8 mouse cellular contexts compared by ENCODE assay signal in genomic region chr2:71813022-71813358, GRCm38 (mm10).
DNase-seq lines count a peak whose midpoint lies in the region; ATAC-seq lines count a peak whose summit lies in the region.

No protein-coding gene starts in this region.

- H3K9me3 ChIP-seq in hindbrain, embryonic 12.5 days (replicated peaks), result no peaks in the 10 kb centered on the region
- no peaks in the 10 kb centered on the region for H3K9me3 ChIP-seq in hindbrain, embryonic 11.5 days (ENCODE audit: control insufficient read depth, low read length)
- H3K9me3 ChIP-seq in midbrain, embryonic 13.5 days, result no peaks in the 10 kb centered on the region
- no peaks in the 10 kb centered on the region for H3K9me3 ChIP-seq in midbrain, embryonic 15.5 days
- no peaks in the 10 kb centered on the region for H3K9me3 ChIP-seq in intestine, embryonic 15.5 days
- H3K9me3 ChIP-seq in stomach, embryonic 15.5 days, result no peaks in the 10 kb centered on the region

- no peaks in the 10 kb centered on the region for H3K36me3 ChIP-seq in hindbrain, embryonic 12.5 days
- no peaks in the 10 kb centered on the region for H3K36me3 ChIP-seq in hindbrain, embryonic 11.5 days (ENCODE audit: control insufficient read depth, insufficient read depth, low read length)
- H3K36me3 ChIP-seq in midbrain, embryonic 13.5 days, result no peaks in the 10 kb centered on the region
- H3K36me3 ChIP-seq in midbrain, embryonic 15.5 days (replicated peaks), result no peaks in the 10 kb centered on the region
- no peaks in the 10 kb centered on the region for H3K36me3 ChIP-seq in intestine, embryonic 15.5 days
- no peaks in the 10 kb centered on the region for H3K36me3 ChIP-seq in stomach, embryonic 15.5 days

- H3K27ac ChIP-seq in hindbrain, embryonic 12.5 days, result no peak overlapping the region
- no peak overlapping the region for H3K27ac ChIP-seq in hindbrain, embryonic 11.5 days (ENCODE audit: low read depth, low read length)
- H3K27ac ChIP-seq in midbrain, embryonic 13.5 days, result no peak overlapping the region
- H3K27ac ChIP-seq in midbrain, embryonic 15.5 days, result no peak overlapping the region
- peak overlapping the region; percentile 36; the same call in 1 of the 2 replicates for H3K27ac ChIP-seq in intestine, embryonic 15.5 days
- H3K27ac ChIP-seq in stomach, embryonic 15.5 days, result peak overlapping the region; percentile 41; the same call in 1 of the 2 replicates

- H3K27me3 ChIP-seq in hindbrain, embryonic 12.5 days, result peaks cover 3% of the 10 kb centered on the region; the same call in 1 of the 2 replicates
- no peaks in the 10 kb centered on the region for H3K27me3 ChIP-seq in hindbrain, embryonic 11.5 days (ENCODE audit: control insufficient read depth, insufficient read depth, low read length)
- H3K27me3 ChIP-seq in midbrain, embryonic 13.5 days, result peaks cover 3% of the 10 kb centered on the region; the same call in 1 of the 2 replicates
- no peaks in the 10 kb centered on the region; the same call in 1 of the 2 replicates for H3K27me3 ChIP-seq in midbrain, embryonic 15.5 days (replicated peaks)
- no peaks in the 10 kb centered on the region for H3K27me3 ChIP-seq in intestine, embryonic 15.5 days (replicated peaks)
- no peaks in the 10 kb centered on the region for H3K27me3 ChIP-seq in stomach, embryonic 15.5 days (replicated peaks)

- intact Hi-C loops in gastrocnemius, postnatal 36 days (cut with DNase I), result loop anchor here (5.0 kb wide), 1 partner anchor 231 kb away; no protein-coding TSS in a partner anchor

- no peak overlapping the region for H3K4me3 ChIP-seq in hindbrain, embryonic 12.5 days
- H3K4me3 ChIP-seq in hindbrain, embryonic 11.5 days (ENCODE audit: low read depth, low read length), result no peak overlapping the region
- no peak overlapping the region for H3K4me3 ChIP-seq in midbrain, embryonic 13.5 days (replicated peaks)
- H3K4me3 ChIP-seq in midbrain, embryonic 15.5 days, result no peak overlapping the region
- H3K4me3 ChIP-seq in intestine, embryonic 15.5 days (replicated peaks), result no peak overlapping the region
- H3K4me3 ChIP-seq in stomach, embryonic 15.5 days (replicated peaks), result no peak overlapping the region

- 0 out of 2 replicates have a peak, but pooled peaks have one; percentile 29 for ATAC-seq in hindbrain, embryonic 12.5 days (ENCODE audit: low FRiP score)
- ATAC-seq in hindbrain, embryonic 11.5 days (ENCODE audit: low FRiP score), result no peak
- peak; percentile 66 for ATAC-seq in midbrain, embryonic 13.5 days
- no peak; the same call in 1 of the 2 replicates for ATAC-seq in midbrain, embryonic 15.5 days (replicated peaks)
- no peak for ATAC-seq in intestine, embryonic 15.5 days
- ATAC-seq in stomach, embryonic 15.5 days (ENCODE audit: insufficient read depth, low FRiP score, low read depth), result no peak

- no peak overlapping the region for H3K4me2 ChIP-seq in hindbrain, embryonic 12.5 days (replicated peaks)
- H3K4me2 ChIP-seq in hindbrain, embryonic 11.5 days (replicated peaks; ENCODE audit: low read depth, low read length), result no peak overlapping the region
- H3K4me2 ChIP-seq in midbrain, embryonic 13.5 days (replicated peaks), result no peak overlapping the region
- H3K4me2 ChIP-seq in midbrain, embryonic 15.5 days, result no peak overlapping the region
- no peak overlapping the region for H3K4me2 ChIP-seq in intestine, embryonic 15.5 days (replicated peaks)
- no peak overlapping the region; the same call in 1 of the 2 replicates for H3K4me2 ChIP-seq in stomach, embryonic 15.5 days

- peaks cover 21% of the 10 kb centered on the region for H3K4me1 ChIP-seq in hindbrain, embryonic 12.5 days
- H3K4me1 ChIP-seq in hindbrain, embryonic 11.5 days (replicated peaks; ENCODE audit: control insufficient read depth, insufficient read depth, low read length), result no peaks in the 10 kb centered on the region
- H3K4me1 ChIP-seq in midbrain, embryonic 13.5 days (replicated peaks), result peaks cover 20% of the 10 kb centered on the region
- H3K4me1 ChIP-seq in midbrain, embryonic 15.5 days, result peaks cover 17% of the 10 kb centered on the region
- peaks cover 20% of the 10 kb centered on the region for H3K4me1 ChIP-seq in intestine, embryonic 15.5 days (replicated peaks)
- H3K4me1 ChIP-seq in stomach, embryonic 15.5 days, result peaks cover 38% of the 10 kb centered on the region

- DNase-seq in hindbrain, embryonic 11.5 days (ENCODE audit: low spot score), result no peak
- no peak for DNase-seq in gastrocnemius, postnatal 36 days
- no peak for DNase-seq in urinary bladder, adult 2 months (ENCODE audit: low spot score)

- 67% methylated on average over 4 of the region's 9 CpGs for WGBS in hindbrain, embryonic 12.5 days
- 95% methylated on average over 6 of the region's 9 CpGs for WGBS in hindbrain, embryonic 11.5 days
- 79% methylated on average over 4 of the region's 9 CpGs for WGBS in midbrain, embryonic 13.5 days
- WGBS in midbrain, embryonic 15.5 days, result 78% methylated on average over 6 of the region's 9 CpGs
- WGBS in intestine, embryonic 15.5 days, result 69% methylated on average over 8 of the region's 9 CpGs
- WGBS in stomach, embryonic 15.5 days, result 70% methylated on average over 7 of the region's 9 CpGs

- no peak overlapping the region for H3K9ac ChIP-seq in hindbrain, embryonic 12.5 days
- H3K9ac ChIP-seq in hindbrain, embryonic 11.5 days (ENCODE audit: low read depth, low read length), result no peak overlapping the region
- no peak overlapping the region for H3K9ac ChIP-seq in midbrain, embryonic 13.5 days (replicated peaks)
- H3K9ac ChIP-seq in midbrain, embryonic 15.5 days, result no peak overlapping the region
- H3K9ac ChIP-seq in intestine, embryonic 15.5 days, result no peak overlapping the region
- H3K9ac ChIP-seq in stomach, embryonic 15.5 days, result no peak overlapping the region

Comparison
In these comparisons a context has a peak if more than half of its experiments do, and no peak if none do; other contexts are left out.
1. ATAC-seq: peak in hindbrain, embryonic 12.5 days (single experiment) and midbrain, embryonic 13.5 days (single experiment); none in hindbrain, embryonic 11.5 days (single experiment), midbrain, embryonic 15.5 days (single experiment), intestine, embryonic 15.5 days (single experiment) and stomach, embryonic 15.5 days (single experiment).
2. H3K27ac ChIP-seq: peak in intestine, embryonic 15.5 days (single experiment) and stomach, embryonic 15.5 days (single experiment); none in hindbrain, embryonic 12.5 days (single experiment), hindbrain, embryonic 11.5 days (single experiment), midbrain, embryonic 13.5 days (single experiment) and midbrain, embryonic 15.5 days (single experiment).